Mouse (Mus musculus) gastrocnemius, postnatal 4 days (tissue): ENCODE results near the gene Zfp52. TPM values are rescaled to one million over a fixed set of nuclear protein-coding genes. Genes with fewer than 3 reads are reported as not detected.

Experiments
- DNase-seq, 2 experiments: peaks; one replicate each; pipeline ENCODE4 v3.0.0; 2021 to 2022; ENCODE audit warnings: low spot score in 2 of 2, mixed read lengths in 2 of 2
- total RNA-seq, 2 experiments: library from RNA; stranded (reverse); gene quantifications; 2 replicates each; pipeline ENCODE4 v1.2.3; 2021

The Zfp52 gene
- total RNA-seq, 2 experiments from 2014 or later = 4.6 to 4.9 TPM

GRCm38 (mm10) chr17:21536676-21537075 is 1.3 kb downstream of the Zfp52 start:
- DNase-seq = no peak

- DNase-seq = no peak
Observed at GRCm38 (mm10) chr17:21557831-21558230, 22.5 kb downstream of the Zfp52 start.

GRCm38 (mm10) chr17:21566220-21566619 is 30.9 kb downstream of the Zfp52 start:
- peak in 1 of 2 experiments; percentile 29 for DNase-seq

- DNase-seq = peak; percentile 44 to 82
Observed at GRCm38 (mm10) chr17:21566728-21567349, 31.5 kb downstream of the Zfp52 start, which contains the start of gene Zfp948. Gene Zfp948 (plus strand): TSS chr17:21567008.

- peak in 1 of 2 experiments; percentile 19 for DNase-seq
Observed at GRCm38 (mm10) chr17:21567696-21568095, 32.4 kb downstream of the Zfp52 start.

GRCm38 (mm10) chr17:21579080-21579479 is 43.7 kb downstream of the Zfp52 start:
- DNase-seq = no peak

GRCm38 (mm10) chr17:21579493-21580175 is 44.3 kb downstream of the Zfp52 start:
- DNase-seq = peak in 1 of 2 experiments; percentile 29

- DNase-seq = no peak
Observed at GRCm38 (mm10) chr17:21585521-21585920, 50.2 kb downstream of the Zfp52 start.

Other genes with a start within 250 kb of the Zfp52 start
- gene Vmn1r237, start 223.7 kb upstream of the Zfp52 start, total RNA-seq = not detected
- gene Zfp677, start 151.8 kb upstream of the Zfp52 start, total RNA-seq = 1 to 10 TPM in 1 of 2 experiments, under 1 TPM in 1; 0.88 to 1.1 TPM
- gene Zfp54, start 112.3 kb upstream of the Zfp52 start, total RNA-seq = 1 to 10 TPM in 1 of 2 experiments, under 1 TPM in 1; 0.91 to 1.1 TPM
- 1 to 10 TPM; 4.9 to 5.6 TPM for gene Zfp51, start 85.2 kb upstream of the Zfp52 start, total RNA-seq
- 1 to 10 TPM; 2.9 to 3.4 TPM for gene Zfp53, start 46.5 kb upstream of the Zfp52 start, total RNA-seq
- gene Zfp948, start 31.5 kb downstream of the Zfp52 start, total RNA-seq = 10 to 100 TPM; 10.1 to 10.4 TPM
- gene Zfp983, start 115.1 kb downstream of the Zfp52 start, total RNA-seq = 1 to 10 TPM; 3.2 to 4.4 TPM
- 1 to 10 TPM; 4.3 to 5.2 TPM for gene Gm10226, start 156.3 kb downstream of the Zfp52 start, total RNA-seq
- gene Zfp760, start 172.2 kb downstream of the Zfp52 start, total RNA-seq = 1 to 10 TPM; 4.7 to 5.2 TPM
- gene Zfp229, start 195.3 kb downstream of the Zfp52 start, total RNA-seq = 10 to 100 TPM in 1 of 2 experiments, 1 to 10 TPM in 1; 6.7 to 11.1 TPM